Mouse (Mus musculus): ENCODE data around the gene Agap3. TPM values are rescaled to one million over a fixed set of nuclear protein-coding genes. Genes with fewer than 3 reads are reported as not detected.

Agap3 gene
- polyA plus RNA-seq, 1 experiment from 2014 or later: 21.9 TPM

- H3K4me3 ChIP-seq (ENCODE audit: low read depth, low read length): no peak within 1 kb of the TSS
- no peak within 1 kb of the TSS for H3K4me2 ChIP-seq (replicated peaks; ENCODE audit: low read depth)
- no peaks in the 10 kb centered on the region for H3K27me3 ChIP-seq (ENCODE audit: control insufficient read depth, insufficient read depth, low read length)
- H3K4me1 ChIP-seq (replicated peaks; ENCODE audit: control insufficient read depth, insufficient read depth): no peaks in the 10 kb centered on the region
- no peaks in the 10 kb centered on the region for H3K36me3 ChIP-seq (ENCODE audit: control insufficient read depth, insufficient read depth, low read length)
- H3K27ac ChIP-seq (replicated peaks): no peak within 1 kb of the TSS
- no peaks in the 10 kb centered on the region for H3K9me3 ChIP-seq (ENCODE audit: control insufficient read depth, low read length)
- WGBS: 39% methylated on average over 11 of the region's 11 CpGs
- TF ChIP-seq EP300 (optimal IDR thresholded peaks at IDR 0.05): no peak
- TF ChIP-seq CTCF (IDR thresholded peaks at IDR 0.05; ENCODE audit: low read depth): no peak
- no peak for DNase-seq (ENCODE audit: low spot score)
- no peak within 1 kb of the TSS for H3K9ac ChIP-seq (ENCODE audit: low read length)
- ATAC-seq (ENCODE audit: low FRiP score, low TSS enrichment): no peak
Measured at GRCm38 (mm10) chr5:24413042-24413693, 38.8 kb upstream of the Agap3 start, which contains the start of gene Asic3. Gene Asic3 (plus strand): TSS chr5:24413392.

- H3K4me1 ChIP-seq (replicated peaks; ENCODE audit: control insufficient read depth, insufficient read depth): no peaks in the 10 kb centered on the region
- 81% methylated on average over 13 of the region's 13 CpGs for WGBS
- no peaks in the 10 kb centered on the region; the same call in 1 of the 2 replicates for H3K36me3 ChIP-seq (ENCODE audit: control insufficient read depth, insufficient read depth, low read length)
- no peak overlapping the region for H3K4me2 ChIP-seq (replicated peaks; ENCODE audit: low read depth)
- H3K4me3 ChIP-seq (ENCODE audit: low read depth, low read length): no peak overlapping the region
- no peak overlapping the region for H3K9ac ChIP-seq (ENCODE audit: low read length)
- no peaks in the 10 kb centered on the region for H3K9me3 ChIP-seq (ENCODE audit: control insufficient read depth, low read length)
- no peak for DNase-seq (ENCODE audit: low spot score)
- no peak for TF ChIP-seq CTCF (IDR thresholded peaks at IDR 0.05; ENCODE audit: low read depth)
- H3K27me3 ChIP-seq (ENCODE audit: control insufficient read depth, insufficient read depth, low read length): no peaks in the 10 kb centered on the region
- no peak for ATAC-seq (ENCODE audit: low FRiP score, low TSS enrichment)
- H3K27ac ChIP-seq (replicated peaks): no peak overlapping the region
Measured at GRCm38 (mm10) chr5:24413938-24414337, 38.0 kb upstream of the Agap3 start.

GRCm38 (mm10) chr5:24416222-24416736 lies 35.7 kb upstream of the Agap3 start:
- H3K4me1 ChIP-seq (replicated peaks; ENCODE audit: control insufficient read depth, insufficient read depth): no peaks in the 10 kb centered on the region
- H3K4me2 ChIP-seq (replicated peaks; ENCODE audit: low read depth): 0 out of 2 replicates have a peak overlapping the region, but pooled peaks have one; percentile 17
- peak; percentile 68 for ATAC-seq (ENCODE audit: low FRiP score, low TSS enrichment)
- H3K4me3 ChIP-seq (ENCODE audit: low read depth, low read length): no peak overlapping the region
- no peak overlapping the region for H3K27ac ChIP-seq (replicated peaks)
- WGBS: 3% methylated on average over 21 of the region's 21 CpGs
- peak; percentile 76 for DNase-seq (ENCODE audit: low spot score)
- H3K9me3 ChIP-seq (ENCODE audit: control insufficient read depth, low read length): no peaks in the 10 kb centered on the region
- no peaks in the 10 kb centered on the region for H3K27me3 ChIP-seq (ENCODE audit: control insufficient read depth, insufficient read depth, low read length)
- peaks cover 4% of the 10 kb centered on the region; the same call in 1 of the 2 replicates for H3K36me3 ChIP-seq (ENCODE audit: control insufficient read depth, insufficient read depth, low read length)
- H3K9ac ChIP-seq (ENCODE audit: low read length): no peak overlapping the region
- TF ChIP-seq CTCF (IDR thresholded peaks at IDR 0.05; ENCODE audit: low read depth) (peak; percentile 74), EP300 (optimal IDR thresholded peaks at IDR 0.05) (no peak)

- Histone ChIP-seq H3K4me2 (replicated peaks; ENCODE audit: low read depth) (no peak overlapping the region), H3K27me3 (ENCODE audit: control insufficient read depth, insufficient read depth, low read length) (no peaks in the 10 kb centered on the region), H3K4me3 (ENCODE audit: low read depth, low read length) (no peak overlapping the region), H3K27ac (replicated peaks) (no peak overlapping the region), H3K4me1 (replicated peaks; ENCODE audit: control insufficient read depth, insufficient read depth) (no peaks in the 10 kb centered on the region), H3K36me3 (ENCODE audit: control insufficient read depth, insufficient read depth, low read length) (peaks cover 4% of the 10 kb centered on the region; the same call in 1 of the 2 replicates), H3K9me3 (ENCODE audit: control insufficient read depth, low read length) (no peaks in the 10 kb centered on the region), H3K9ac (ENCODE audit: low read length) (no peak overlapping the region)
- ATAC-seq (ENCODE audit: low FRiP score, low TSS enrichment) (no peak), DNase-seq (ENCODE audit: low spot score) (no peak)
- TF ChIP-seq EP300 (optimal IDR thresholded peaks at IDR 0.05) (no peak), CTCF (IDR thresholded peaks at IDR 0.05; ENCODE audit: low read depth) (no peak)
- 90% methylated on average over 10 of the region's 10 CpGs for WGBS
Measured at GRCm38 (mm10) chr5:24417587-24417986, 34.4 kb upstream of the Agap3 start.

GRCm38 (mm10) chr5:24420381-24420780 lies 31.6 kb upstream of the Agap3 start:
- H3K9ac ChIP-seq (ENCODE audit: low read length): no peak overlapping the region
- TF ChIP-seq EP300 (optimal IDR thresholded peaks at IDR 0.05) (no peak), CTCF (IDR thresholded peaks at IDR 0.05; ENCODE audit: low read depth) (no peak)
- H3K4me3 ChIP-seq (ENCODE audit: low read depth, low read length): no peak overlapping the region
- peaks cover 4% of the 10 kb centered on the region; the same call in 1 of the 2 replicates for H3K36me3 ChIP-seq (ENCODE audit: control insufficient read depth, insufficient read depth, low read length)
- no peaks in the 10 kb centered on the region for H3K9me3 ChIP-seq (ENCODE audit: control insufficient read depth, low read length)
- DNase-seq (ENCODE audit: low spot score) (no peak), ATAC-seq (ENCODE audit: low FRiP score, low TSS enrichment) (no peak)
- H3K4me2 ChIP-seq (replicated peaks; ENCODE audit: low read depth): no peak overlapping the region
- H3K4me1 ChIP-seq (replicated peaks; ENCODE audit: control insufficient read depth, insufficient read depth): no peaks in the 10 kb centered on the region
- H3K27ac ChIP-seq (replicated peaks): no peak overlapping the region
- WGBS: 87% methylated on average over 9 of the region's 9 CpGs
- no peaks in the 10 kb centered on the region for H3K27me3 ChIP-seq (ENCODE audit: control insufficient read depth, insufficient read depth, low read length)

Data from stomach, postnatal 0 days (tissue).